Mouse (Mus musculus) erythroblast, embryonic 14.5 days (primary cell): ENCODE measurements at regions not wholly inside any gene's neighbourhood (a gene's known extent, or its start where the extent isn't known, plus 50 kb on each side); places are given as distances from the start of the nearest gene placed in this dataset.

Experiments
- GATA1 ChIP-seq: IDR thresholded peaks from 2 replicates; pipeline ENCODE4 v1.6.1; 2012; ENCODE audit warnings: low read length, inconsistent platforms, mixed read lengths
- TAL1 ChIP-seq: IDR thresholded peaks from 3 replicates; pipeline ENCODE4 v1.6.1; 2012; ENCODE audit warnings: low read length, inconsistent platforms, mixed read lengths

GRCm38 (mm10) chr10:37250157-37250556, 111.4 kb upstream of the Marcks start:
- TF ChIP-seq GATA1 (no peak), TAL1 (no peak)
